Mouse (Mus musculus) heart, adult 2 months (tissue): ENCODE data around the gene Megf6.

Experiments used
- CTCF ChIP-seq: fragments of 200-600 bp; IDR thresholded peaks from 2 replicates; pipeline ENCODE4 v1.8.1; 2022; ENCODE audit warnings: antibody characterized with exemption, mild to moderate bottlenecking, moderate library complexity
- POLR2A ChIP-seq: fragments of 200-500 bp; IDR thresholded peaks from 2 replicates; pipeline ENCODE4 v1.6.1; 2011; ENCODE audit warnings: mild to moderate bottlenecking, low read depth, low read length, control low read depth; ENCODE audit not compliant: insufficient read depth

DNA sequence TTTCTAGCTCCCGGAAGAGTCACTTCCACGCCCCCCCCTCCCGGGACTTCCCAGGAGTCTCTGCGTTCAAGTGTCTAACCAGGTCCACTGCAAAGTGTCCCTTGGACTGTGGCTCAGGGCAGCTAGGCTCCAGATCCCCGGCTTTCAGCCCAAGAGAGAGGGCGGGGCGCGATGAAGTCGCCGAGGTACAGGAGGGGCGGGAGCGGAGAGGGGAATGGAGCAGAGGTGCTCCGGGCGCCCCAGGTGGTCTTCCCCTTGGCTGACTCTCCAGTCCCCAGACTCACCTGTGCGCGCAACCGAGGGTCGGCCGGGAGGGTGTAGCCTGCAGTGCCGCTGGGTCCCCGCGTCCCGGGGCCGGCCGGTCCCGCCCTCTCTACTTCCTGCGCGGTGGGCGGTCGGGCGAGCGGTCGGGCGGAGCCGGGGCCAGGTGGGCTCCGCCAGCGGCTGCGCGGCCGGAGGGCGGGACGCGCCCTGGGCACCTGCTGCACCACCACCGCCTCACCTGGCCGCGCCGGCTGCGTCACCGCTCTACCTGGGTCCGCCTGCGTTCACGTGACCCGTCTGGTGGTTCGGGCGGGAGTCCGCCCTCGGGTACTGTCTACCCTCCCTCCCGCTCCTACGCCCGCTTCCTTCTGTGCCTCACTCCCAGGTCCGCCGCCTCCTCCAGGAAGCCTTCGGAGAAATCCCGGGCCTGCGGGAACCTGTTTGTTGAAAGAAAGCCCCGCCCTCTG, 129.2 kb downstream of the Megf6 start:
- TF ChIP-seq POLR2A (no peak), CTCF (no peak)
